Mouse (Mus musculus) kidney, adult 2 months (tissue): ENCODE data around the gene 2300002M23Rik.

ENCODE experiments used
- CTCF ChIP-seq: fragments of 200-500 bp; conservative IDR thresholded peaks from 2 replicates; pipeline ENCODE4 v1.5.1; 2011; ENCODE audit warnings: low read depth, mild to moderate bottlenecking, control low read depth, low read length, moderate library complexity, mixed read lengths; ENCODE audit not compliant: insufficient read depth, insufficient read length
- POLR2A ChIP-seq: fragments of 200-500 bp; IDR thresholded peaks from one replicate; pipeline ENCODE4 v1.6.1; 2011; ENCODE audit warnings: low read depth, low read length, control low read depth

DNA sequence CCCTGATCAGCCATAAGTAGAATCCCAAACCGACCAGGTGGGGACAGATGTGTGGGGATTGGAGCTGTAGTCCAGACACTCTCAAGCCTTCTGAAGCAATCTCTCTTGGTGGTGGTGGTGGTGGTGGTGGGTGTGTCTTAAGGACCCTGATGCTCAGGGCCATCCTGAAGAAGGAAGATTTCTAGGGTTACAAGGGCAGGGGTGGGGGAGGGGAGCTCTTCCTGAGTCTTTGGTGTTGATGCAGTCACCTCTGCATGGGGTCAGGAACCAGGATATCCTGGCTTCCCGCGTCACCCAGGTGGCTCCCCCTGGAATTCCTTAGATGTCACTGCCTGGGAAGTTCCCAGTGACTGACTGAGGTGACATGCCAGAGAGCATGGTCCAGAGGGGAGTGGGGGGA, 34.9 kb upstream of the 2300002M23Rik start:
- TF ChIP-seq CTCF (no peak), POLR2A (no peak)
